Mouse (Mus musculus) liver, embryonic 14.5 days (tissue): ENCODE measurements around the gene Wasf2. TPM values are rescaled to one million over a fixed set of nuclear protein-coding genes. Genes with fewer than 3 reads are reported as not detected.

Experiments
- ATAC-seq: fragments of 200-750 bp; cut with Nextera tagmentation; 2 replicates; pipeline ENCODE4 v1.8.0; 2017; ENCODE audit warnings: moderate number of reproducible peaks, mild to moderate bottlenecking, moderate library complexity; ENCODE audit not compliant: insufficient read depth
- DNase-seq, 3 experiments: peaks; one replicate each; pipeline ENCODE4 v3.0.0-alpha.2; 2012 to 2013; ENCODE audit warnings: low read depth in 3 of 3, low spot score in 3 of 3
- H3K27ac ChIP-seq: fragments of 300-500 bp; sonication (generic); 2 replicates; pipeline ENCODE4 v1.5.1; 2014; ENCODE audit warnings: moderate library complexity, mild to moderate bottlenecking, control low read depth, inconsistent platforms
- H3K27me3 ChIP-seq: fragments of 300-500 bp; sonication (generic); 2 replicates; pipeline ENCODE4 v1.6.1; 2014; ENCODE audit warnings: mild to moderate bottlenecking, low read length, moderate library complexity; ENCODE audit not compliant: control insufficient read depth, insufficient read depth
- H3K36me3 ChIP-seq: fragments of 300-500 bp; sonication (generic); replicated peaks from 2 replicates; pipeline ENCODE4 v1.6.1; 2014; ENCODE audit warnings: low read depth; ENCODE audit not compliant: control insufficient read depth, insufficient read depth
- H3K4me1 ChIP-seq, 2 experiments: fragments of 200-500 bp in 1 of 2; fragments of 300-500 bp in 1 of 2; sonication (generic) in 1 of 2; replicated peaks; 2 replicates each; pipeline ENCODE4 v1.6.1; 2012 to 2014; ENCODE audit warnings: antibody characterized with exemption in 1 of 2, inconsistent platforms in 1 of 2, low read length in 1 of 2; ENCODE audit not compliant: control insufficient read depth in 2 of 2, insufficient read depth in 2 of 2
- H3K4me2 ChIP-seq: fragments of 300-500 bp; sonication (generic); 2 replicates; pipeline ENCODE4 v1.6.1; 2014; ENCODE audit warnings: low read depth, mild to moderate bottlenecking, control low read depth, moderate library complexity
- H3K4me3 ChIP-seq, 2 experiments: fragments of 200-500 bp in 1 of 2; fragments of 300-500 bp in 1 of 2; sonication (generic) in 1 of 2; 2 replicates each; pipeline ENCODE4 v1.5.1; 2012 to 2014; ENCODE audit warnings: low read depth in 2 of 2, low read length in 2 of 2, mild to moderate bottlenecking in 2 of 2, control low read depth in 1 of 2, inconsistent platforms in 1 of 2, moderate library complexity in 1 of 2; ENCODE audit not compliant: insufficient read depth in 1 of 2
- H3K9ac ChIP-seq: fragments of 300-500 bp; sonication (generic); replicated peaks from 2 replicates; pipeline ENCODE4 v1.6.1; 2014; ENCODE audit warnings: mild to moderate bottlenecking, control low read depth, moderate library complexity
- H3K9me3 ChIP-seq: fragments of 300-500 bp; sonication (generic); 2 replicates; pipeline ENCODE4 v1.6.1; 2016; ENCODE audit warnings: low read length, mixed read lengths; ENCODE audit not compliant: control insufficient read depth
- CTCF ChIP-seq: IDR thresholded peaks from 2 replicates; pipeline ENCODE4 v1.5.1; 2016; ENCODE audit warnings: antibody characterized with exemption, low read depth, control low read depth
- EP300 ChIP-seq: IDR thresholded peaks from 2 replicates; pipeline ENCODE4 v1.6.1; 2016; ENCODE audit warnings: antibody characterized with exemption, low read depth
- WGBS: fragments of 180-500 bp; shearing (Covaris S2); extraction: QIAGEN DNeasy Blood & Tissue Kit; methylation state at CpG from one replicate; pipeline ENCODE4 v1.1.7; 2014; ENCODE audit not compliant: insufficient replicate concordance; 5-methylcytosine and 5-hydroxymethylcytosine counted together
- polyA plus RNA-seq, 2 experiments: library from polyadenylated mRNA; depleted of rRNA in 1 of 2; stranded (reverse) in 1 of 2; unstranded in 1 of 2; fragments of >200 nt; fragmentation: Nextera tagmentation in 1 of 2; extraction: Ambion mirVana in 1 of 2; gene quantifications; 2 replicates each; pipeline versions ENCODE4 v1.2.1 to v1.2.3; 2012 to 2014

Gene Wasf2
- polyA plus RNA-seq, 2 experiments, result 11.4 to 31.4 TPM

- Histone ChIP-seq H3K27me3 (no peaks in the 10 kb centered on the region), H3K9ac (no peak overlapping the region), H3K4me2 (no peak overlapping the region), H3K4me1 (peaks cover 15 to 27% of the 10 kb centered on the region in 2 experiments), H3K4me3 (no peak overlapping the region), H3K36me3 (peaks cover 8% of the 10 kb centered on the region), H3K27ac (no peak overlapping the region), H3K9me3 (no peaks in the 10 kb centered on the region)
- 84% methylated on average over 7 of the region's 7 CpGs for whole genome bisulfite sequencing
- DNase-seq (no peak), ATAC-seq (no peak)
- TF ChIP-seq EP300 (no peak), CTCF (no peak)
Measured at GRCm38 (mm10) chr4:133179258-133179657, 49.0 kb downstream of the Wasf2 start.

- Histone ChIP-seq H3K4me3 (no peak overlapping the region), H3K4me1 (peaks cover 14 to 15% of the 10 kb centered on the region in 2 experiments), H3K27me3 (no peaks in the 10 kb centered on the region), H3K4me2 (no peak overlapping the region), H3K27ac (no peak overlapping the region), H3K36me3 (peaks cover 19% of the 10 kb centered on the region), H3K9ac (no peak overlapping the region), H3K9me3 (no peaks in the 10 kb centered on the region)
- ATAC-seq, result no peak
- 83% methylated on average over 8 of the region's 8 CpGs for WGBS
- no peak for DNase-seq
- TF ChIP-seq EP300 (no peak), CTCF (no peak)
Measured at GRCm38 (mm10) chr4:133182439-133183033, 52.2 kb downstream of the Wasf2 start.

- H3K9me3 ChIP-seq, result no peaks in the 10 kb centered on the region
- no peak overlapping the region for H3K4me3 ChIP-seq
- ATAC-seq, result no peak
- TF ChIP-seq CTCF (no peak), EP300 (no peak)
- H3K9ac ChIP-seq, result no peak overlapping the region
- H3K4me2 ChIP-seq, result 0 out of 2 replicates have a peak overlapping the region, but pooled peaks have one; percentile 11
- H3K27me3 ChIP-seq, result no peaks in the 10 kb centered on the region
- 77% methylated on average over 14 of the region's 14 CpGs for WGBS
- no peak overlapping the region for H3K27ac ChIP-seq
- DNase-seq, result no peak
- H3K36me3 ChIP-seq, result peaks cover 19% of the 10 kb centered on the region
- H3K4me1 ChIP-seq, result peaks cover 0 to 3% of the 10 kb centered on the region in 2 experiments; a peak in 1 of 4 replicates
Measured at GRCm38 (mm10) chr4:133184031-133184897, 54.0 kb downstream of the Wasf2 start.

DNA sequence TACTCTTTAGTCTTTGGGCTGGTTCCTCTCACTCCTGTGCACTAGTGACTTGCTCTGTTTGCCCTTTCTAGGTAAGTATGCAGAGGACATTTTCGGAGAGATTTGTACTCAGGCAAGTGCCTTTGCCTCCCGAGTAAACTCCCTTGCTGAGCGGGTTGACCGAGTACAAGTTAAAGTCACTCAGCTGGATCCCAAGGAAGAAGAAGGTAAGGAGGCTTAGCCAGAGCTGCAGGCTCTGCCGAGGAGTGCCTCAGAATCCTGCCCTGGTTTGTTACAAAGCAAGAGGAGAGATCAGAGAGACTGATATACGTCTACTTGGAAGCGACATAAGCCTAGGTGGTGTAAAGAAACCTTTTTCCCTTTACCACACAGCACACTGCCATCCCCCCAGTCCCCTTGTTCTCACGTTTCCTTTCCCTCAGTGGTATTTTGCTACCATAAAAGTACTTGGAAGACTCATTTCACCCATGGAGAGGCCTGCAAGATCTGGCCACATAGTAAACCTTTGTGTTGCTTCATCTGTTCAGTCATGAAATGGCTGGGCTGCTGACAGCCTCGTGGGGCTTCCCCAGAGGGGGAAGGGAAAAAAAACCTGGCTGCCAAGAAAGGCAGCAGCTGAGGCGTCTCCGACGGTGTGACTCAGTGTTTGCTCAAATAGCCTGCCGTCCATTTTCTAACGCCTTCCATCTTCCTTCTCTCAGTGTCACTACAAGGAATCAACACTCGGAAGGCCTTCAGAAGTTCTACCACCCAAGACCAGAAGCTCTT lies 54.8 kb downstream of the Wasf2 start:
- peaks cover 0 to 3% of the 10 kb centered on the region in 2 experiments; a peak in 1 of 4 replicates for H3K4me1 ChIP-seq
- H3K27me3 ChIP-seq, result no peaks in the 10 kb centered on the region
- ATAC-seq, result no peak
- peaks cover 27% of the 10 kb centered on the region for H3K36me3 ChIP-seq
- no peak overlapping the region for H3K4me3 ChIP-seq
- H3K9me3 ChIP-seq, result no peaks in the 10 kb centered on the region
- 69% methylated on average over 15 of the region's 15 CpGs for WGBS
- H3K4me2 ChIP-seq, result no peak overlapping the region
- no peak overlapping the region for H3K27ac ChIP-seq
- no peak for TF ChIP-seq CTCF
- no peak for TF ChIP-seq EP300
- no peak overlapping the region for H3K9ac ChIP-seq
- no peak for DNase-seq
